Mouse (Mus musculus): ENCODE results near the gene Olfr70. TPM values are rescaled to one million over a fixed set of nuclear protein-coding genes. Genes with fewer than 3 reads are reported as not detected.

Gene Olfr70
- not detected for polyA plus RNA-seq (2021)

- no peak for TF ChIP-seq CTCF (IDR thresholded peaks at IDR 0.05)
- POLR2A ChIA-PET = no interaction called here
- no peaks in the 10 kb centered on the region for H3K27me3 ChIP-seq
- no peak for DNase-seq (ENCODE audit: low read depth, low spot score)
- CTCF ChIA-PET = interaction anchor here (1.9 kb wide), 1 partner anchor 11 kb away, joined by 9 read pairs; no protein-coding TSS in a partner anchor
- ATAC-seq = no peak
- in situ Hi-C loops (cut with MboI; ENCODE audit: low pct_unique_long_range_greater_than_20kb) = no loop called here
Measured at GRCm38 (mm10) chr4:43700707-43701106, at the start of gene Olfr70. TSS of gene Olfr70 (minus strand) at chr4:43700807.

DNA sequence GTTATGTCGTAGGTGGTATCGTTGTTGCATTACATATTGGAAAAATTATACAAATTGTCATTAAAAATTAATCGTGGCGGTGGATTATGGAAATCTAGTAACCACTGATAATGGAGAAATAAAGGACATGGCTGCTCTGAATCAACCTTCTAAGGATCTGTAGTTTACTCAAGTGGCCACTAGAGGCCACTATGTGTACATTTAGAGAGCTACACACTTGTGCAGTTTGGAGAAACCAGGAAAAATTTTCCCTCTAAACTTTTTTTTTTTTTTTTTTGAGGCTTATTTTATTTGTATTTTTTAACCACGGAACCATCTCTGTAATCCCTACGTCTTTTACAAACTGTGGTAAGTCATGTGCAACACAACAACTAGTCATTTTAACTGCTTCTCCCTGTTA is 44.6 kb upstream of the Olfr70 start:
- ATAC-seq (peak; percentile 51), DNase-seq (ENCODE audit: low read depth, low spot score) (no peak)
- in situ Hi-C loops (cut with MboI; ENCODE audit: low pct_unique_long_range_greater_than_20kb) = loop anchor here (5.0 kb wide), 1 partner anchor 122 kb away; no protein-coding TSS in a partner anchor
- CTCF ChIA-PET = interaction anchor here (0.5 to 2.9 kb wide), 7 partner anchors 11 to 130 kb away, joined by 3 to 9 read pairs (median 5); partner anchors contain the start of gene Reck
- no peaks in the 10 kb centered on the region for H3K27me3 ChIP-seq
- POLR2A ChIA-PET = no interaction called here
- peak; percentile 43 for TF ChIP-seq CTCF (IDR thresholded peaks at IDR 0.05)

DNA sequence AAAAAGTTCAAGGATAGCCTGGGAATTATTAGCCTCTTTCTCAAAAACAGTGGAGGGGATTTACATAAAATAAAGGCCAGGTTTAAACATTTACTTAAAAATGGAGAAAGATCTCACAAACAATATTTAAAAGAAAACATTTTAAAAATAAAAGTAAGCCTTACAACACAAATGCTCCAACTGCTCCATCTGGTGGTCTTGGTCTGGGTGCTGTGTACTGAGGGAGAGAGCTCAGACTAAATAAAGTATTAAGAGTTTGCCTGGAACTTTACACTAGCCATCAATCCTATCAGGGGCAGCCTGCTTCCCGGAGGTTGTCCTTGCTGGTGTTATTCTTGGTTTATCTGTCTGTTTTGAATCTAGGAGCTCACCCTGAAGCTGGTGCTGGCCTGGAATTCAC is 42.5 kb upstream of the Olfr70 start:
- CTCF ChIA-PET = interaction anchor here (1.4 to 1.6 kb wide), 3 partner anchors 14 to 113 kb away, joined by 3 to 6 read pairs (median 3); partner anchors contain the start of gene Spaar

DNA sequence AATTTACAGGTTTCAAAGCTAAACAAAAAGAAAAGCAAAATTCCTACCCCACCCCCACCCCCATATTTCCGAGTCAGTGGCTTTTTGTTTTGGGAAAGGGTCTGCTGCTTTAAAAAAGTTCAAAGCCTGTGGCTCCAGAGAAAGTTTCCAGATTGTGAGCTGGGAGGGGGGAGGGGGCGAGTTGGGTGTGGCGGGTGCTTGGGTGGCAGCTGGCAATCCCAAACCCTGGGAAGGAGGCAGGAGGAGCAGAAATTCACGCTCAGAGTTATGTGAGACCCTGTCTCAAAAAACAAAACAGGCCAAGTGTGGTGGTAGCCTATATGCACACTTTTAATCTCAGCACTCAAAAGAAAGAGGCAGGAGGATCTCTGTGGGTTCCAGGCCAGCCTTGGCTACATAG is 42.0 kb upstream of the Olfr70 start:
- no peak for TF ChIP-seq CTCF (IDR thresholded peaks at IDR 0.05)
- ATAC-seq = no peak
- in situ Hi-C loops (cut with MboI; ENCODE audit: low pct_unique_long_range_greater_than_20kb) = no loop called here

More for the DNA sequence above, 42.5 kb upstream of the Olfr70 start:
- POLR2A ChIA-PET = interaction anchor here (0.6 kb wide), 1 partner anchor 292 kb away, joined by 3 read pairs; no protein-coding TSS in a partner anchor
- H3K27me3 ChIP-seq = no peaks in the 10 kb centered on the region
- no peak for ATAC-seq
- TF ChIP-seq CTCF (IDR thresholded peaks at IDR 0.05) = no peak
- DNase-seq (ENCODE audit: low read depth, low spot score) = no peak
- in situ Hi-C loops (cut with MboI; ENCODE audit: low pct_unique_long_range_greater_than_20kb) = no loop called here

GRCm38 (mm10) chr4:43741526-43741925 is 40.9 kb upstream of the Olfr70 start:
- DNase-seq (ENCODE audit: low read depth, low spot score) = no peak
- ATAC-seq = no peak
- CTCF ChIA-PET = no interaction called here
- in situ Hi-C loops (cut with MboI; ENCODE audit: low pct_unique_long_range_greater_than_20kb) = no loop called here
- POLR2A ChIA-PET = no interaction called here
- no peak for TF ChIP-seq CTCF (IDR thresholded peaks at IDR 0.05)
- no peaks in the 10 kb centered on the region for H3K27me3 ChIP-seq

More for the DNA sequence above, 42.0 kb upstream of the Olfr70 start:
- DNase-seq (ENCODE audit: low read depth, low spot score) = no peak
- H3K27me3 ChIP-seq = no peaks in the 10 kb centered on the region
- POLR2A ChIA-PET = interaction anchor here (0.6 kb wide), 1 partner anchor 293 kb away, joined by 3 read pairs; no protein-coding TSS in a partner anchor
- CTCF ChIA-PET = interaction anchor here (1.4 to 1.5 kb wide), 2 partner anchors 13 to 16 kb away, joined by 3 read pairs; partner anchors contain the start of gene Spaar

GRCm38 (mm10) chr4:43738989-43739674 is 38.5 kb upstream of the Olfr70 start:
- POLR2A ChIA-PET = interaction anchor here (0.6 kb wide), 1 partner anchor 331 kb away, joined by 4 read pairs; no protein-coding TSS in a partner anchor
- no peak for DNase-seq (ENCODE audit: low read depth, low spot score)
- ATAC-seq = no peak
- H3K27me3 ChIP-seq = no peaks in the 10 kb centered on the region
- CTCF ChIA-PET = interaction anchor here (1.1 kb wide), 1 partner anchor 14 kb away, joined by 5 read pairs; no protein-coding TSS in a partner anchor
- TF ChIP-seq CTCF (IDR thresholded peaks at IDR 0.05) = no peak
- in situ Hi-C loops (cut with MboI; ENCODE audit: low pct_unique_long_range_greater_than_20kb) = no loop called here

GRCm38 (mm10) chr4:43737144-43737543 is 36.5 kb upstream of the Olfr70 start:
- CTCF ChIA-PET = interaction anchor here (1.1 kb wide), 1 partner anchor 26 kb away, joined by 3 read pairs; no protein-coding TSS in a partner anchor
- POLR2A ChIA-PET = no interaction called here
- DNase-seq (ENCODE audit: low read depth, low spot score) = no peak
- TF ChIP-seq CTCF (IDR thresholded peaks at IDR 0.05) = no peak
- ATAC-seq = no peak
- H3K27me3 ChIP-seq = no peaks in the 10 kb centered on the region
- in situ Hi-C loops (cut with MboI; ENCODE audit: low pct_unique_long_range_greater_than_20kb) = no loop called here

- no peak for DNase-seq (ENCODE audit: low read depth, low spot score)
- H3K27me3 ChIP-seq = no peaks in the 10 kb centered on the region
- ChIA-PET POLR2A (no interaction called here), CTCF (interaction anchor here (1.4 to 2.1 kb wide), 2 partner anchors 12 to 15 kb away, joined by 4 to 7 read pairs; no protein-coding TSS in a partner anchor)
- TF ChIP-seq CTCF (IDR thresholded peaks at IDR 0.05) = no peak
- ATAC-seq = no peak
- in situ Hi-C loops (cut with MboI; ENCODE audit: low pct_unique_long_range_greater_than_20kb) = no loop called here
Measured at GRCm38 (mm10) chr4:43733186-43733585, 32.6 kb upstream of the Olfr70 start.

- ChIA-PET POLR2A (interaction anchor here (0.5 kb wide), 1 partner anchor 136 kb away, joined by 3 read pairs; no protein-coding TSS in a partner anchor), CTCF (interaction anchor here (1.5 to 2.1 kb wide), 2 partner anchors 16 to 31 kb away, joined by 3 to 7 read pairs; no protein-coding TSS in a partner anchor)
- TF ChIP-seq CTCF (IDR thresholded peaks at IDR 0.05) = no peak
- no peak for ATAC-seq
- no peak for DNase-seq (ENCODE audit: low read depth, low spot score)
- in situ Hi-C loops (cut with MboI; ENCODE audit: low pct_unique_long_range_greater_than_20kb) = no loop called here
- H3K27me3 ChIP-seq = no peaks in the 10 kb centered on the region
Measured at GRCm38 (mm10) chr4:43732171-43732570, 31.6 kb upstream of the Olfr70 start.

- TF ChIP-seq CTCF (IDR thresholded peaks at IDR 0.05) = no peak
- ChIA-PET POLR2A (no interaction called here), CTCF (interaction anchor here (1.5 kb wide), 1 partner anchor 33 kb away, joined by 3 read pairs; no protein-coding TSS in a partner anchor)
- no peaks in the 10 kb centered on the region for H3K27me3 ChIP-seq
- DNase-seq (ENCODE audit: low read depth, low spot score) = no peak
- no peak for ATAC-seq
- in situ Hi-C loops (cut with MboI; ENCODE audit: low pct_unique_long_range_greater_than_20kb) = no loop called here
Measured at GRCm38 (mm10) chr4:43730750-43731297, 30.2 kb upstream of the Olfr70 start.

Data from Patski (cell line).